Mouse (Mus musculus): ENCODE measurements around the gene Cyb5r2. TPM values are rescaled to one million over a fixed set of nuclear protein-coding genes. Genes with fewer than 3 reads are reported as not detected.

The Cyb5r2 gene
- total RNA-seq, 1 experiment = 0.62 TPM

DNA sequence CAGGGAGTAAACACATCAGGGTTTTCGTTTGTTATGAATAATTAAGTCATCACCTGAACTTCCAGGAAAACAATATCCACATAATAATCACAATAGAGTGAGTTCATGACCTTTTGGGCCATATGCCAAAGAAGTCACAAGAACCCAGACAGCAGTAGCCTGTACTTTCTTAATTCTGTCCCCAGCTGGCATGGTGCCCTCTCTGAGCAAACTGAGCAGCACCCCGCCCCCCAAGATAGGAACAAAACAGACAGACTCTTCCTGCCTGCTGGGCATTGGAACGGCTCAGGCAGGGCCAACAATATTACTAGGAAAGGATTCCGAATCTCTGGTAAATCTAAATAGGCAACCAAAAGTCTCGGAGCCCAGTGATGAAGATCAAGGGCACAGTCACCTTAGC lies 51.9 kb downstream of the Cyb5r2 start:
- Histone ChIP-seq H3K9ac (ENCODE audit: insufficient read depth, low read depth, low read length, poor library complexity, severe bottlenecking) (no peak overlapping the region), H3K4me3 (ENCODE audit: insufficient read depth in 1 of 2, low read depth in 1 of 2, low read length in 2 of 2, poor library complexity in 1 of 2, severe bottlenecking in 1 of 2) (no peak overlapping the region), H3K9me3 (ENCODE audit: control insufficient read depth, insufficient read depth, low read depth, low read length) (no peaks in the 10 kb centered on the region), H3K4me1 (ENCODE audit: control insufficient read depth in 2 of 2, insufficient read depth in 2 of 2, low read length in 2 of 2, poor library complexity in 1 of 2) (peaks cover 0 to 14% of the 10 kb centered on the region in 2 experiments; a peak in 3 of 4 replicates), H3K27ac (ENCODE audit: insufficient read depth, low read depth, low read length, poor library complexity, severe bottlenecking) (no peak overlapping the region), H3K36me3 (ENCODE audit: control insufficient read depth, insufficient read depth, low read length, poor library complexity, severe bottlenecking) (peaks cover 2% of the 10 kb centered on the region; the same call in 1 of the 2 replicates)
- TF ChIP-seq ZC3H11A (IDR thresholded peaks at IDR 0.05; ENCODE audit: borderline replicate concordance, low read depth, low read length) = no peak
- TF ChIP-seq MAFK (IDR thresholded peaks at IDR 0.05; ENCODE audit: insufficient read depth, low read depth, low read length) = no peak
- TF ChIP-seq CHD2 (IDR thresholded peaks at IDR 0.05; ENCODE audit: low read depth, low read length) = no peak
- no peak for TF ChIP-seq HCFC1 (IDR thresholded peaks at IDR 0.05; ENCODE audit: borderline replicate concordance, insufficient read depth, low read length)
- no peak for TF ChIP-seq ZNF384 (IDR thresholded peaks at IDR 0.05; ENCODE audit: low read depth, low read length)
- DNase-seq (ENCODE audit: low read depth, low spot score) = no peak
- in situ Hi-C loops (cut with MboI; ENCODE audit: low sequenced_read_pairs in 2 of 2, unreplicated experiment in 2 of 2) = no loop called here

DNA sequence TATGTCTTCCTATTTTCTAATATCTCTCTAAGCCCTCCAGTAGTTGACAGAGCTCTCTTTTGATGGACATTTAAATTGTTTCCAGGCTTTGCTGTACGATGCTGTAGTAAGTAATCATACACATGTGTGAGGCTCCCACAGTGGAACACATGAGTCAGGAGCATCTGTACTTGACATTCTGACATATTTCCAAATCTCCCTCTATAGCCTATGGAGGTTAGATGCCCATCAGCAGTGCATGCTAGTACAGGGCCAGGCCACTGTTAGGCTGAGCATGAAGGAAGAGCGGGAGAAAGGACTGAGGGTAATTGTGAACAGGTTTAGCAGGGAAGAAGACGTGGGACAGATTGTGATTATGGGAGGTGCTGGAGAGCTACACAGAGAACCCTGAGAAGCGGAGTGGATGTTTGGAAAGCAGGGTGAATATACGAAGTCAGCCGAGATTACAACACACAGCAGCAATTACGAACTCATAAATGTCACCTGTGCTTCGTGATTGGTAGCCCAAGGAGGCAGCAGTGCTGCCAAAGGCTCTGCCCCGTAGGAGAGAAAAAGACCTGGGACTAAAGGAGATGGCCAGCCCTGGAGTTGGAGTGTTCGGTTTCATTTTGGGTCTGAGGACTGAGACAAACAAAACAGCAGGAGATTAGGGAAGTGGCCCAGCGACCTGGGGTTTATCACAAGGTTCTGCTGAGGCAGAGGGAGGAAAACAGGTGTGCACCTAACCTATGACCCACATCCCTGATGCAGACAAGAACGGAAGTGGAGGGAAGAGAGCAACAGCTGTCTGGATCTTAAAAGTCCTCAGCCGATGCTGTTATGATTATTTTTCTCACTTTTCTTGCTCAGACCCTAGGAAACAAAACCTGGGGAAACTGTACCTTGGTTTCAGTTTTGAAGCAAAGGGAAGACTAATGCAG lies 55.1 kb downstream of the Cyb5r2 start:
- in situ Hi-C loops (cut with MboI; ENCODE audit: low sequenced_read_pairs in 2 of 2, unreplicated experiment in 2 of 2) = no loop called here

GRCm38 (mm10) chr7:107700646-107701045 lies 57.2 kb downstream of the Cyb5r2 start:
- Histone ChIP-seq H3K9ac (ENCODE audit: insufficient read depth, low read depth, low read length, poor library complexity, severe bottlenecking) (no peak overlapping the region), H3K36me3 (ENCODE audit: control insufficient read depth, insufficient read depth, low read length, poor library complexity, severe bottlenecking) (peaks cover 2% of the 10 kb centered on the region; the same call in 1 of the 2 replicates), H3K4me1 (ENCODE audit: control insufficient read depth in 2 of 2, insufficient read depth in 2 of 2, low read length in 2 of 2, poor library complexity in 1 of 2) (peaks cover 0 to 12% of the 10 kb centered on the region in 2 experiments; a peak in 2 of 4 replicates), H3K27ac (ENCODE audit: insufficient read depth, low read depth, low read length, poor library complexity, severe bottlenecking) (no peak overlapping the region), H3K4me3 (ENCODE audit: insufficient read depth in 1 of 2, low read depth in 1 of 2, low read length in 2 of 2, poor library complexity in 1 of 2, severe bottlenecking in 1 of 2) (no peak overlapping the region), H3K9me3 (ENCODE audit: control insufficient read depth, insufficient read depth, low read depth, low read length) (no peaks in the 10 kb centered on the region)
- no peak for TF ChIP-seq CHD2 (IDR thresholded peaks at IDR 0.05; ENCODE audit: low read depth, low read length)
- in situ Hi-C loops (cut with MboI; ENCODE audit: low sequenced_read_pairs in 2 of 2, unreplicated experiment in 2 of 2) = no loop called here
- DNase-seq (ENCODE audit: low read depth, low spot score) = no peak

More for the DNA sequence above, 55.1 kb downstream of the Cyb5r2 start:
- H3K9ac ChIP-seq (ENCODE audit: insufficient read depth, low read depth, low read length, poor library complexity, severe bottlenecking) = no peak overlapping the region; the same call in 1 of the 2 replicates
- H3K36me3 ChIP-seq (ENCODE audit: control insufficient read depth, insufficient read depth, low read length, poor library complexity, severe bottlenecking) = peaks cover 2% of the 10 kb centered on the region; the same call in 1 of the 2 replicates
- H3K4me1 ChIP-seq (ENCODE audit: control insufficient read depth in 2 of 2, insufficient read depth in 2 of 2, low read length in 2 of 2, poor library complexity in 1 of 2) = peaks cover 0 to 14% of the 10 kb centered on the region in 2 experiments; a peak in 3 of 4 replicates
- no peak overlapping the region for H3K27ac ChIP-seq (ENCODE audit: insufficient read depth, low read depth, low read length, poor library complexity, severe bottlenecking)
- H3K4me3 ChIP-seq (ENCODE audit: insufficient read depth in 1 of 2, low read depth in 1 of 2, low read length in 2 of 2, poor library complexity in 1 of 2, severe bottlenecking in 1 of 2) = no peak overlapping the region
- no peak for TF ChIP-seq CHD2 (IDR thresholded peaks at IDR 0.05; ENCODE audit: low read depth, low read length)
- DNase-seq (ENCODE audit: low read depth, low spot score) = no peak
- H3K9me3 ChIP-seq (ENCODE audit: control insufficient read depth, insufficient read depth, low read depth, low read length) = no peaks in the 10 kb centered on the region

- in situ Hi-C loops (cut with MboI; ENCODE audit: low sequenced_read_pairs in 2 of 2, unreplicated experiment in 2 of 2) = no loop called here
- peaks cover 2% of the 10 kb centered on the region; the same call in 1 of the 2 replicates for H3K36me3 ChIP-seq (ENCODE audit: control insufficient read depth, insufficient read depth, low read length, poor library complexity, severe bottlenecking)
These were observed 57.9 kb downstream of the Cyb5r2 start for GRCm38 (mm10) chr7:107699926-107700325.

More at GRCm38 (mm10) chr7:107699926-107700325, 57.9 kb downstream of the Cyb5r2 start:
- H3K4me1 ChIP-seq (ENCODE audit: control insufficient read depth in 2 of 2, insufficient read depth in 2 of 2, low read length in 2 of 2, poor library complexity in 1 of 2) = peaks cover 0 to 6% of the 10 kb centered on the region in 2 experiments; a peak in 2 of 4 replicates
- H3K27ac ChIP-seq (ENCODE audit: insufficient read depth, low read depth, low read length, poor library complexity, severe bottlenecking) = no peak overlapping the region
- no peak overlapping the region for H3K9ac ChIP-seq (ENCODE audit: insufficient read depth, low read depth, low read length, poor library complexity, severe bottlenecking)
- H3K9me3 ChIP-seq (ENCODE audit: control insufficient read depth, insufficient read depth, low read depth, low read length) = no peaks in the 10 kb centered on the region
- TF ChIP-seq MAFK (IDR thresholded peaks at IDR 0.05; ENCODE audit: insufficient read depth, low read depth, low read length) (no peak), HCFC1 (IDR thresholded peaks at IDR 0.05; ENCODE audit: borderline replicate concordance, insufficient read depth, low read length) (no peak), ZNF384 (IDR thresholded peaks at IDR 0.05; ENCODE audit: low read depth, low read length) (no peak), CHD2 (IDR thresholded peaks at IDR 0.05; ENCODE audit: low read depth, low read length) (no peak), ZC3H11A (IDR thresholded peaks at IDR 0.05; ENCODE audit: borderline replicate concordance, low read depth, low read length) (no peak)
- no peak for DNase-seq (ENCODE audit: low read depth, low spot score)
- no peak overlapping the region for H3K4me3 ChIP-seq (ENCODE audit: insufficient read depth in 1 of 2, low read depth in 1 of 2, low read length in 2 of 2, poor library complexity in 1 of 2, severe bottlenecking in 1 of 2)

Other genes with a start within 250 kb of the Cyb5r2 start
- 0.94 and 2.7 TPM in 2 replicates for gene Olfml1, start 190.6 kb downstream of the Cyb5r2 start, total RNA-seq (2012; rRNA removed)
- 6.0 and 10.8 TPM in 2 replicates for gene Ppfibp2, start 162.8 kb downstream of the Cyb5r2 start, total RNA-seq (2012; rRNA removed)
- gene 5330417H12Rik, start 132.9 kb downstream of the Cyb5r2 start, total RNA-seq (2012; rRNA removed) = not detected in 2 replicates
- gene Ovch2, start 43.2 kb upstream of the Cyb5r2 start, total RNA-seq (2012; rRNA removed) = not detected in 2 replicates
- not detected in 2 replicates for gene Olfr467, start 54.2 kb upstream of the Cyb5r2 start, total RNA-seq (2012; rRNA removed)
- gene Olfr469, start 67.5 kb upstream of the Cyb5r2 start, total RNA-seq (2012; rRNA removed) = not detected in 2 replicates
- not detected in 2 replicates for gene Olfr470, start 89.5 kb upstream of the Cyb5r2 start, total RNA-seq (2012; rRNA removed)
- gene Olfr472, start 139.9 kb upstream of the Cyb5r2 start, total RNA-seq (2012; rRNA removed) = not detected in 2 replicates
- not detected in 2 replicates for gene Olfr473, start 172.4 kb upstream of the Cyb5r2 start, total RNA-seq (2012; rRNA removed)
- not detected in 2 replicates for gene Olfr474, start 196.6 kb upstream of the Cyb5r2 start, total RNA-seq (2012; rRNA removed)
- gene Olfr476, start 206.8 kb upstream of the Cyb5r2 start, total RNA-seq (2012; rRNA removed) = not detected in 2 replicates
- not detected in 2 replicates for gene Olfr477, start 228.7 kb upstream of the Cyb5r2 start, total RNA-seq (2012; rRNA removed)

Data from ES-E14 (cell line).